ENCODE assay signal across 24 mouse cellular contexts in the genomic region with DNA sequence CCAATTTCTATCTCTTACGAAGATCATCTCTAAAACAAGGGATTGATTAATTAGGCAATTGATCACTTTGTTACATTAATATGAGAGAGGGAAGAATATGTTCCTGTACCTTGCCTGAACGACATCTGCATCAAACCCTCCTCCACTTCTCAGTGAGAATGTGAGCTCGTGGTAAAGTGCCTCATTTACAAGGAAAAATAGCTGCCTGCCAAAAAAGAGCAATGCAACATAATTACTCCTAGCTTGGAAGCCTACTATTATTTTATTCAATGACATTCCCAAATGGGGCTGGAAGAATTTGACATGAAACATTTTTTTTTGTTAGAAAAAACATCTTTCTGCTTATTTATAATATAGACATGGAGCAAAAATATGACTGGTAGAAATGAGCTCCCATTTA.
"Had no signal": no experiment of that assay in that cellular context is flagged by ENCODE, and none has a peak within 500 bp of the region (broad histone marks: within the 10 kb centered on the region; RNA-seq: fewer than 3 reads in every experiment).

No protein-coding gene starts in this region.

- ATAC-seq: liver, postnatal 0 days; lung, postnatal 0 days; midbrain, embryonic 16.5 days had no signal

- H3K4me2 ChIP-seq: kidney, embryonic 15.5 days; limb, embryonic 12.5 days; limb, embryonic 15.5 days; liver, embryonic 11.5 days; lung, embryonic 14.5 days; midbrain, embryonic 12.5 days; neural tube, embryonic 13.5 days; stomach, embryonic 15.5 days had no signal

- H3K9me3 ChIP-seq: kidney, embryonic 15.5 days; limb, embryonic 12.5 days; limb, embryonic 15.5 days; neural tube, embryonic 13.5 days; stomach, embryonic 15.5 days had no signal

- H3K9ac ChIP-seq: kidney, embryonic 15.5 days; limb, embryonic 12.5 days; limb, embryonic 15.5 days; liver, embryonic 14.5 days; liver, postnatal 0 days; lung, embryonic 14.5 days; midbrain, embryonic 12.5 days; neural tube, embryonic 13.5 days; stomach, embryonic 15.5 days had no signal

- H3K36me3 ChIP-seq: kidney, embryonic 15.5 days; limb, embryonic 12.5 days; limb, embryonic 15.5 days; midbrain, embryonic 12.5 days; neural tube, embryonic 13.5 days; stomach, embryonic 15.5 days had no signal

- H3K4me1 ChIP-seq: kidney, embryonic 15.5 days; limb, embryonic 12.5 days; limb, embryonic 15.5 days; midbrain, embryonic 12.5 days; neural tube, embryonic 13.5 days; stomach, embryonic 15.5 days had no signal

- DNase-seq: kidney, adult 8-10 months; kidney, postnatal 10 days; kidney, postnatal 36 days; left cerebral cortex, postnatal 4 days; liver, postnatal 0 days; lung, embryonic 14.5 days; retina, postnatal 1 day; right cerebral cortex, postnatal 25 days; spleen, adult 18-20 months; thymus, adult 18-20 months; thymus, postnatal 36 days had no signal

- H3K27ac ChIP-seq: kidney, embryonic 15.5 days; left cerebral cortex, adult 2 months; limb, embryonic 12.5 days; limb, embryonic 15.5 days; liver, embryonic 14.5 days; macrophage; midbrain, embryonic 12.5 days; neural tube, embryonic 13.5 days; stomach, embryonic 15.5 days had no signal

- H3K27me3 ChIP-seq: kidney, embryonic 15.5 days; limb, embryonic 12.5 days; limb, embryonic 15.5 days; midbrain, embryonic 12.5 days; neural tube, embryonic 13.5 days; stomach, embryonic 15.5 days had no signal

- H3K4me3 ChIP-seq: kidney, embryonic 15.5 days; left cerebral cortex, adult 2 months; limb, embryonic 12.5 days; limb, embryonic 15.5 days; midbrain, embryonic 12.5 days; myocyte; neural tube, embryonic 13.5 days; stomach, embryonic 15.5 days had no signal
